Mouse (Mus musculus): Measurements from ENCODE around the gene Morn1.

Morn1 gene

DNA sequence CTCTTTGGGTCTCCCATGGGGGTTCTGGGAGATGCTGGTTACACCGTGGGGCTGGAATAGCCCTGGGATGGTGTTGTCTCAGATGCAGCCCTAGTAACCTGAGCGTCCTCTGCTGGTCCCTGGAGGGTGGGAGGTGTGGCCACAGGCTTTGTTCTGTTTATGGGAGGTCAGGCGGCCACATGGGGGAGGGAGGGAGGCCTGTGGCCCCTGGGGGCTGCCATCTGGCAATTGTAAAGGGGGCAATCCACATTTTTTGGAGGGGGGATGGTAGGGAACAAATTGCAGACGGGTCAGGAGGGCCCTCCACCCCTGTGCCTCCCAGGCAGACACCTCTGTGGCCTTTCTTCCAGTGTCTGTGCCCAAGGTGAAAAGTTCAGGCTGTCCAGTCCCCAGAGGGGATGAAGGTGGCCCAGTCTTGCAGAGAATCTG is 103.3 kb downstream of the Morn1 start:
- DNase-seq (ENCODE audit: low spot score in 2 of 2), result no peak

DNA sequence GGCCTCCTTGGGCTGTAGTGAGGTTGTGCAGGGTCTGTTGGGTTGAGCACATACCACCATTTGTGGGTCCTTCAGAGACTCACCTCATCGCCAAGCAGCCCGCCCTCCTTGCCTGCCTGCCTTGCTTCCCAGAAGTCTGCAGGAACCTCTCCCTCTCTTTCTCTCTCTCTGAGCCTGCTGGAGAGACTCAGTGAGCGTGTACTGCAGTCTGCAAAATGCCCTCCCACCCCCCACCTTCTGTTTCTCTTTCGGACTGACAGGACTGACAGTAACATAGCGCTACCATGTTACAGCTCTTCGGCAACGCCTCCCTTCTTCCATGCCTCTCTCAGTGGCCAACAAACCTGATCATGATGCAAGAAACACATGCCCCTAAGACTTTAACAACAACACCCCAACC is 103.9 kb downstream of the Morn1 start:
- DNase-seq (ENCODE audit: low spot score in 2 of 2), result no peak
